15 mouse cellular contexts compared by ENCODE assay signal in the genomic region with DNA sequence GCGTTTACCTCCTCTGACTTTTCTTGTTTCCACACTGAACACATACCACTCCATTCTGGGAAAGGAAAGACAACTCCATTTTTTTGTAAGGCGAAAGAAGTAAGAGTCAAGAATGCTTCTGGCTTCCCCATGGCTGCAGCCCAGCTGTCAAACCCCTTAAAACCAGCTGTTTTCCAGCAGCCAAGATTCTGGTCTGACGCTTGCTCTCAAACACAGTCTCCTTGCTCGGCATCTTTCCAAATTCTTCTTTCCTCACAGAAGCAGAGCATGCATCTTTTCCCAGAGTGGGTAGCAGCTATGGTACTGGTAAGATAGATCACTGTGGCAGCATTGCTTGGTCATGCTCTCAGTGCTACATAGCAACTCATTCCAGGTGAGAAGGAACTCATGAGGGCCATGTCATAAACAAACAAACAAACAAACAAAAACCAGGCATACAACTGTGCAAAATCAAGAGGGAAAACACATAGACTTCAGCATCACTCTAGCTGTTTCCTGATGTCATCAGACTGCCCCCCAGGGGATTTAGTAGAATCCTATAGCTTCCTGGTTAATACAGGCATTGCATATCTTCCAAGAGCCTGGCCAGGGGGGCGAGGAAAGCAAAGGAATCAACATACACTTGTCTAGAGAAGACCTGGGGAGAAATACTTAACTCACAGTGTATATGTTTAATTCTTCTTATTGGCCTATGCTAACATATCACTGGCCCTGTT. TPM values are rescaled to one million over a fixed set of nuclear protein-coding genes. Genes with fewer than 3 reads are reported as not detected.
DNase-seq lines count a peak whose midpoint lies in the region; ATAC-seq lines count a peak whose summit lies in the region.
"Had no signal": no experiment of that assay in that cellular context is flagged by ENCODE, and none has a peak within 500 bp of the region (broad histone marks: within the 10 kb centered on the region; RNA-seq: fewer than 3 reads in every experiment).

No protein-coding gene starts in this region.

- peaks cover 49% of the 10 kb centered on the region for H3K4me1 ChIP-seq in hindbrain, embryonic 13.5 days (replicated peaks)
- no peaks in the 10 kb centered on the region for H3K4me1 ChIP-seq in hindbrain, embryonic 11.5 days (replicated peaks; ENCODE audit: control insufficient read depth, insufficient read depth, low read length)
- peaks cover 3% of the 10 kb centered on the region; the same call in 1 of the 2 replicates for H3K4me1 ChIP-seq in forebrain, embryonic 14.5 days (ENCODE audit: control insufficient read depth, insufficient read depth, low read length)

- H3K27ac ChIP-seq in hindbrain, embryonic 13.5 days, result no peak overlapping the region
- H3K27ac ChIP-seq in hindbrain, embryonic 11.5 days (ENCODE audit: low read depth, low read length), result no peak overlapping the region
- H3K27ac ChIP-seq in forebrain, embryonic 14.5 days (ENCODE audit: low read depth, low read length), result no peak overlapping the region
- H3K27ac ChIP-seq: gastrocnemius, adult 2 months; heart, adult 2 months; kidney, embryonic 15.5 days; limb, embryonic 12.5 days; macrophage had no signal

- H3K9ac ChIP-seq in hindbrain, embryonic 13.5 days, result peak overlapping the region; percentile 79
- no peak overlapping the region for H3K9ac ChIP-seq in hindbrain, embryonic 11.5 days (ENCODE audit: low read depth, low read length)
- H3K9ac ChIP-seq in forebrain, embryonic 14.5 days (ENCODE audit: low read length), result peak overlapping the region; percentile 77; the same call in 1 of the 2 replicates
- H3K9ac ChIP-seq: kidney, embryonic 15.5 days; limb, embryonic 12.5 days had no signal

- no peak for DNase-seq in hindbrain, embryonic 11.5 days (ENCODE audit: low spot score)
- DNase-seq in MN1 (ENCODE audit: low spot score), result peak; percentile 34
- DNase-seq in forebrain, embryonic 14.5 days (ENCODE audit: low spot score), result peak; percentile 25
- peak; percentile 5 for DNase-seq in lung, postnatal 14 days
- no peak for DNase-seq in spleen, adult 18-20 months
- no peak for DNase-seq in right cerebral cortex, postnatal 25 days
- DNase-seq: gastrocnemius, adult 2 months; heart, adult 2 months; heart, postnatal 36 days had no signal

- H3K4me2 ChIP-seq in hindbrain, embryonic 13.5 days, result peak overlapping the region; percentile 82
- no peak overlapping the region for H3K4me2 ChIP-seq in hindbrain, embryonic 11.5 days (replicated peaks; ENCODE audit: low read depth, low read length)
- peak overlapping the region; percentile 94 for H3K4me2 ChIP-seq in forebrain, embryonic 14.5 days (ENCODE audit: low read length)
- H3K4me2 ChIP-seq: kidney, embryonic 15.5 days; limb, embryonic 12.5 days had no signal

- WGBS in hindbrain, embryonic 13.5 days, result 80% methylated on average over 5 of the region's 5 CpGs
- 84% methylated on average over 5 of the region's 5 CpGs for WGBS in hindbrain, embryonic 11.5 days
- 79% methylated on average over 5 of the region's 5 CpGs for WGBS in forebrain, embryonic 14.5 days

- H3K9me3 ChIP-seq in hindbrain, embryonic 13.5 days, result no peaks in the 10 kb centered on the region
- H3K9me3 ChIP-seq in hindbrain, embryonic 11.5 days (ENCODE audit: control insufficient read depth, low read length), result no peaks in the 10 kb centered on the region
- no peaks in the 10 kb centered on the region for H3K9me3 ChIP-seq in forebrain, embryonic 14.5 days (replicated peaks; ENCODE audit: control insufficient read depth, low read length)
- H3K9me3 ChIP-seq: kidney, embryonic 15.5 days; limb, embryonic 12.5 days had no signal

- peaks cover 11% of the 10 kb centered on the region for H3K27me3 ChIP-seq in hindbrain, embryonic 13.5 days
- peaks cover 7% of the 10 kb centered on the region; the same call in 1 of the 2 replicates for H3K27me3 ChIP-seq in hindbrain, embryonic 11.5 days (ENCODE audit: control insufficient read depth, insufficient read depth, low read length)
- H3K27me3 ChIP-seq in forebrain, embryonic 14.5 days (replicated peaks; ENCODE audit: control insufficient read depth, insufficient read depth, low read length), result no peaks in the 10 kb centered on the region

- no peak for ATAC-seq in hindbrain, embryonic 13.5 days (ENCODE audit: low FRiP score)
- no peak for ATAC-seq in hindbrain, embryonic 11.5 days (ENCODE audit: low FRiP score)
- no peak for ATAC-seq in forebrain, embryonic 14.5 days
- no peak for ATAC-seq in megakaryocyte-erythroid progenitor cell, adult 5-6 weeks (replicated peaks; ENCODE audit: low FRiP score, low TSS enrichment, poor library complexity, severe bottlenecking)

- H3K4me3 ChIP-seq in hindbrain, embryonic 13.5 days, result peak overlapping the region; percentile 75
- no peak overlapping the region for H3K4me3 ChIP-seq in hindbrain, embryonic 11.5 days (ENCODE audit: low read depth, low read length)
- peak overlapping the region; percentile 72 for H3K4me3 ChIP-seq in forebrain, embryonic 14.5 days (ENCODE audit: low read depth, low read length)
- H3K4me3 ChIP-seq: erythroblast, embryonic 14.5 days; gastrocnemius, adult 2 months; heart, adult 2 months; kidney, embryonic 15.5 days; limb, embryonic 12.5 days had no signal

- H3K36me3 ChIP-seq in hindbrain, embryonic 13.5 days, result no peaks in the 10 kb centered on the region
- no peaks in the 10 kb centered on the region for H3K36me3 ChIP-seq in hindbrain, embryonic 11.5 days (ENCODE audit: control insufficient read depth, insufficient read depth, low read length)
- H3K36me3 ChIP-seq in forebrain, embryonic 14.5 days (ENCODE audit: control insufficient read depth, insufficient read depth, low read length), result no peaks in the 10 kb centered on the region
- H3K36me3 ChIP-seq: kidney, embryonic 15.5 days; limb, embryonic 12.5 days had no signal

RNA-seq across cellular contexts. Expression of a gene that starts 2.3 kb away (rescaled TPM):
- 19.7 and 20.6 TPM in 2 replicates for polyA plus RNA-seq in hindbrain, embryonic 13.5 days (2015; fragmentation: Nextera tagmentation; extraction: Ambion mirVana)
- polyA plus RNA-seq in hindbrain, embryonic 11.5 days (2014; fragmentation: Nextera tagmentation; extraction: Ambion mirVana), result 2.7 and 3.0 TPM in 2 replicates
- polyA plus RNA-seq in forebrain, embryonic 14.5 days (2014; fragmentation: Nextera tagmentation; extraction: Ambion mirVana), result 23.6 and 36.7 TPM in 2 replicates
- not detected in 2 replicates for total RNA-seq in megakaryocyte-erythroid progenitor cell, adult 5-6 weeks (2014; fragmentation: Nextera tagmentation)
- not detected in 2 replicates for total RNA-seq in megakaryocyte-erythroid progenitor cell, adult 5-6 weeks (2017)
- polyA plus RNA-seq: erythroblast, embryonic 14.5 days; macrophage had no signal

RNA-seq across cellular contexts. Expression of a gene that starts 8.3 kb away (rescaled TPM):
- 32.0 and 32.8 TPM in 2 replicates for polyA plus RNA-seq in hindbrain, embryonic 13.5 days (2015; fragmentation: Nextera tagmentation; extraction: Ambion mirVana)
- polyA plus RNA-seq in hindbrain, embryonic 11.5 days (2014; fragmentation: Nextera tagmentation; extraction: Ambion mirVana), result 15.2 and 20.6 TPM in 2 replicates
- polyA plus RNA-seq in forebrain, embryonic 14.5 days (2014; fragmentation: Nextera tagmentation; extraction: Ambion mirVana), result 38.4 and 40.1 TPM in 2 replicates
- not detected in 2 replicates for total RNA-seq in megakaryocyte-erythroid progenitor cell, adult 5-6 weeks (2014; fragmentation: Nextera tagmentation)
- not detected in 2 replicates for total RNA-seq in megakaryocyte-erythroid progenitor cell, adult 5-6 weeks (2017)
- polyA plus RNA-seq: macrophage had no signal

Comparison
In these comparisons a context has a peak if more than half of its experiments do, and no peak if none do; other contexts are left out.
1. DNase-seq: peak in MN1 (single experiment), forebrain, embryonic 14.5 days (single experiment) and lung, postnatal 14 days (single experiment); none in hindbrain, embryonic 11.5 days (single experiment), spleen, adult 18-20 months (0 of 2) and right cerebral cortex, postnatal 25 days (single experiment).